Mouse (Mus musculus): ENCODE data around the gene Cypt14. TPM values are rescaled to one million over a fixed set of nuclear protein-coding genes. Genes with fewer than 3 reads are reported as not detected.

Gene Cypt14
- not detected in 2 replicates for polyA plus RNA-seq (2012; rRNA removed)

GRCm38 (mm10) chrX:39863504-39863903 lies at the start of gene Cypt14:
TSS of gene Cypt14 (minus strand) at chrX:39863604.

